In genomic region chr10:13027702-13028101, GRCm38 (mm10) we compare ENCODE assay signal across 36 mouse cellular contexts.
"Had no signal": no experiment of that assay in that cellular context is flagged by ENCODE, and none has a peak within 500 bp of the region (broad histone marks: within the 10 kb centered on the region; RNA-seq: fewer than 3 reads in every experiment).

No protein-coding gene starts in this region.

- H3K9ac ChIP-seq: heart, embryonic 12.5 days; heart, embryonic 13.5 days; heart, embryonic 15.5 days; hindbrain, embryonic 12.5 days; hindbrain, embryonic 13.5 days; hindbrain, embryonic 14.5 days; hindbrain, embryonic 15.5 days; intestine, embryonic 15.5 days; kidney, embryonic 15.5 days had no signal

- H3K4me1 ChIP-seq: heart, embryonic 15.5 days; hindbrain, embryonic 10.5 days; hindbrain, embryonic 12.5 days; hindbrain, embryonic 13.5 days; hindbrain, embryonic 15.5 days; kidney, embryonic 15.5 days had no signal

- H3K27me3 ChIP-seq: heart, embryonic 12.5 days; heart, embryonic 13.5 days; heart, embryonic 15.5 days; hindbrain, embryonic 12.5 days; hindbrain, embryonic 13.5 days; hindbrain, embryonic 15.5 days; intestine, embryonic 15.5 days; kidney, embryonic 15.5 days had no signal

- H3K36me3 ChIP-seq: heart, embryonic 10.5 days; heart, embryonic 12.5 days; heart, embryonic 13.5 days; heart, embryonic 15.5 days; hindbrain, embryonic 10.5 days; hindbrain, embryonic 12.5 days; hindbrain, embryonic 13.5 days; hindbrain, embryonic 15.5 days; intestine, embryonic 15.5 days; kidney, embryonic 15.5 days had no signal

- H3K9me3 ChIP-seq: heart, embryonic 10.5 days; heart, embryonic 13.5 days; heart, embryonic 15.5 days; hindbrain, embryonic 10.5 days; hindbrain, embryonic 12.5 days; hindbrain, embryonic 13.5 days; hindbrain, embryonic 15.5 days; intestine, embryonic 15.5 days; kidney, embryonic 15.5 days had no signal

- H3K4me2 ChIP-seq: heart, embryonic 11.5 days; heart, embryonic 12.5 days; heart, embryonic 13.5 days; heart, embryonic 15.5 days; hindbrain, embryonic 12.5 days; hindbrain, embryonic 13.5 days; hindbrain, embryonic 14.5 days; hindbrain, embryonic 15.5 days; intestine, embryonic 15.5 days; kidney, embryonic 15.5 days had no signal

- H3K27ac ChIP-seq: heart, embryonic 10.5 days; heart, embryonic 13.5 days; heart, embryonic 15.5 days; hindbrain, embryonic 10.5 days; hindbrain, embryonic 12.5 days; hindbrain, embryonic 13.5 days; hindbrain, embryonic 14.5 days; hindbrain, embryonic 15.5 days; hindbrain, postnatal 0 days; intestine, embryonic 15.5 days; kidney, embryonic 15.5 days; kidney, postnatal 0 days; layer of hippocampus, adult 2 months; left cerebral cortex, adult 2 months had no signal

- DNase-seq: heart, postnatal 10 days; heart, postnatal 14 days; heart, postnatal 36 days; heart, postnatal 4 days; kidney, adult 11 months; kidney, adult 18-20 months; kidney, adult 2 months; kidney, adult 8-10 months; kidney, adult 9 months; kidney, postnatal 10 days; kidney, postnatal 14 days; kidney, postnatal 25 days; kidney, postnatal 36 days; kidney, postnatal 4 days; layer of hippocampus, adult 9-11 months; layer of hippocampus, postnatal 36 days had no signal

- ATAC-seq: hindbrain, embryonic 16.5 days; hindbrain, postnatal 0 days; inflammation-experienced regulatory T-cells, adult 6 months; intestine, embryonic 15.5 days; intestine, embryonic 16.5 days; intestine, postnatal 0 days had no signal

- H3K4me3 ChIP-seq: heart, embryonic 10.5 days; heart, embryonic 12.5 days; heart, embryonic 13.5 days; heart, embryonic 15.5 days; hindbrain, embryonic 10.5 days; hindbrain, embryonic 12.5 days; hindbrain, embryonic 13.5 days; hindbrain, embryonic 15.5 days; intestine, embryonic 15.5 days; kidney, embryonic 15.5 days; layer of hippocampus, adult 2 months; left cerebral cortex, adult 2 months had no signal
